Mouse (Mus musculus): ENCODE data around the gene Gm5136. TPM values are rescaled to one million over a fixed set of nuclear protein-coding genes. Genes with fewer than 3 reads are reported as not detected.

Gene Gm5136
- total RNA-seq (2021) = 1 to 10 TPM; 2.4 to 2.6 TPM

- DNase-seq = no peak
- intact Hi-C loops (cut with DNase I) = no loop called here
Observed at GRCm38 (mm10) chr10:108699946-108700345, at the start of gene Gm5136. Gene Gm5136 (minus strand): TSS chr10:108700160.

GRCm38 (mm10) chr10:108743759-108744158 is 43.8 kb upstream of the Gm5136 start:
- intact Hi-C loops (cut with DNase I) = no loop called here

DNA sequence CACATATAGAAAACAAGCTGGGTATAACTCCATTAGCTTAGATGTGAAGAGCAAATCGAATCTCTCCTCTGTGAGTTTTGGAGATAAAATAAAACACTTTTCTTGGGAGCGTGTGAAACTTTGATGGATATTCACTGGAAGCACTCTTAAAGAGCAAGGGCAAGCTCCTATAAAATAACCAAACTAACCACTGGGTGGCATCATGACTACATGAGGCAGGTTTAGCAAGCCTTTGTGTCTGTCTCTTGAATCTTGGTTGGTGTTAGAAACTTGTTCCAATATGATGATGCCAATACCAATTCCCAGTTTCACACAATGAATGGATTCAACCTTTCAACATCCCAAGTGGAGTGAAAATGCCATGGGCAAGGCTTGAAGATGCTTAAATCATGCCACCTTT is 34.0 kb upstream of the Gm5136 start:
- intact Hi-C loops (cut with DNase I) = loop anchor here (10.0 kb wide), 1 partner anchor 981 kb away; no protein-coding TSS in a partner anchor
- DNase-seq = peak; percentile 15

More at GRCm38 (mm10) chr10:108743759-108744158, 43.8 kb upstream of the Gm5136 start:
- no peak for DNase-seq

DNA sequence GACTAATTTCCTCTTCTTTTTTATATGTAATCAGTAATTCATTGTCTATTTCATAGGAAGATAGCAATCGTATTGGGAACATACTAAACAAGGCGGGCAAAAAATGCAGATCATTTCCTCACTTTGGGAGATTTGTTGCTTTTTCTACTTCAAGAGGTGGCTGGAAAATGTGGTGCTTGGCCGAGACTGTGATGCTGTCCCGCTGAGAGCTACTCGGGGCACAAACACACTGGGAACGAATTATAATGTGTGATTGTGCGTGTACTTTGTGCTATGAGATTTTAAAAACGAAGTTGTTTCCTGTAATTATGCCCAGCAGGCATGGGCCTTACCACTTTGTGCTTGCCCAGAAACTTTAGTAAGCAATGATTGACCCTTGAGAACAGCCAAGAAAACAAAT is 29.0 kb upstream of the Gm5136 start:
- no peak for DNase-seq
- intact Hi-C loops (cut with DNase I) = no loop called here

DNA sequence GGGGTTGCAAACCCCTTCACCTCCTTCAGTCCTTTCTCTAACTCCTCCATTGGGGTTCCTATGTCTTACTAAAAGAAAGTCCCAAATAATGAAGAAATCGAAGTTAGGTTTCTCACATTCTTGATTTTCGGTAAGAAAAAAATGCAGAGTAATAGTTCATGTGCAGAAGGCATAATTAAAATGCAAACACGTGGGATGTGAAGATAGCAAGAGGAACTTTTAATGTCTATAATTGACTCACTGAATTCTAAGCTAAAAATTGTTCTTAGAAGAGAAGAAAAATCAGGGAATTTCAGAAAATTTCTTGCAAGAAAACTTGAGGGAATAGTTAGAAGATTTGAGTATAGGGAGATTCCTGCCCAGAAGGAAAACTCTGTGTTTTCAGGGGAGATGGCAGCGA is 26.4 kb upstream of the Gm5136 start:
- DNase-seq = no peak
- intact Hi-C loops (cut with DNase I) = no loop called here

DNA sequence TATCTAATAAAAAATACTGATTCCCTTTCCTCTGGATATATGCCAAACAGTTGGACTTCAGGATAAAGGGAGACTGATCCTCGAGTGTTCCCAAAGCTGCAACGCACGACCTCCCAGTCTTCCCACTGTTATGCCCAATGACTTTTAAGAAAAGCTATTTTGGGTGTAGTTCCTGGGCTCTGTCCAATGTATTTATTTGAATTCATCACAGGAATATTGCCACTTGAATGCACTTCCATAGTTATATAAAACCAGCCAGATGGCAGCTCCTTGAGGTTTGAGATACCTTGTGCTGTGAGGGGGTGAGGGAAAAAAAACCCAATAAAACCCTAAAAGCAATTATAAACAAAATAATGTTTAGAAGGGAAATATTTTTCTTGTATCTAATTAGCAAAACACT is 24.9 kb upstream of the Gm5136 start:
- intact Hi-C loops (cut with DNase I) = no loop called here
- DNase-seq = no peak

DNA sequence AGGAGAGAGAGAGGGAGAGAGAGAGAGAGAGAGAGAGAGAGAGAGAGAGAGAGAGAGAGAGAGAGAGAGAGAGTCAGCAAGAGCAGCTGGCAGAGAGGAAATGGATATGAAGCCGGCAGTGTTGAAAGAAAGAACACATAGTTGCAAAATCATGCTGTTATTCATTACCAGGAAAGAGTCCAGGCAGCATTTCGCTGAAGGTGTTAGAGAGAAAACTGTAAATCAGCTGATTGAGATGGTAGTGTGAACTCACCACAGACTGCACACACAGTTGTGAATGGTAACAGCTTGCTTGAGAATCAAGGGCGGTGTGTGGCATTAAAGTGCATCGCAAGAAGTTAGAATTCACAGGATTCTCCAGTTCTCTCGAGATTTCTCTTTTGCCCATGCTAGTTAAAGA is 10.6 kb upstream of the Gm5136 start:
- DNase-seq = no peak
- intact Hi-C loops (cut with DNase I) = no loop called here

DNA sequence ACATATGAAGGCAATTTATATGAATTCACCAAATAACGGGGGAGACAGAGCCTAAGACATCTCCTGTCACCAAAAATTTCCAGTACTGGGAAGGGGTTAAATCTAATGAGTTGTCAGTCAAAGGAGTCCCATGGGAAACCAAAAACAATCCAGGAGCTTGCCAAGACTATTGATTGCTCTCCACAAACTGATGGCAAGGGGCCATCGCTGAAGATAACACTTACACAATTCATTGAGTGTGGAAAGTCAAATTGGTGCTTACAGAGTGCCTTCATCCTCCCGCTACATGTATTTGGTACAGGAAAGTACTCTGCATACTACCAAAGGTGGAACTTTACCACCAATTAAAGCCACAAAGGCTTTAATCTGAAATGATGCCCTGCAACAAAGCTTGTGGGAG is 5.7 kb upstream of the Gm5136 start:
- DNase-seq = no peak
- intact Hi-C loops (cut with DNase I) = no loop called here

- DNase-seq = no peak
- intact Hi-C loops (cut with DNase I) = no loop called here
Observed at GRCm38 (mm10) chr10:108701361-108702128, 1.6 kb upstream of the Gm5136 start.

DNA sequence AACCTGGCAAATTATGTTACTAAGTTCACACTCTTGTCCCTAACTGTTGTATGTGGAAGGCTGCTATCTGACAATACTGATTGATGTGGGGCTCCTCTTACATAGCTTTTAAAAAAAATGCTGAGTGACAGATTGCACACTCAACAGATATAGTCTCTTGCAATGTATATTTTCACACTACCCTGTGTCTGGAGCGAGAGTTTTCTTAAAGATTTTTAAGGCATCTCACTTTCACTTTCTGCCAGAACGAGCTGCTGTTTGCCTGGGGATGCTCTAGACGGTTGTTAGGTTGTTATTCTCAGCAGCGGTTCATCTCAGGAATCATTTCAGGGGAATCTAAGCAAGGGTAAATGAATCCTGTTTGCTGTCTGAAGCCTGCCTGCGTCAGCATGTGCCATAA is 2.9 kb downstream of the Gm5136 start:
- intact Hi-C loops (cut with DNase I) = no loop called here
- DNase-seq = no peak

- no peak for DNase-seq
- intact Hi-C loops (cut with DNase I) = no loop called here
Observed at GRCm38 (mm10) chr10:108690954-108691353, 9.0 kb downstream of the Gm5136 start.

DNA sequence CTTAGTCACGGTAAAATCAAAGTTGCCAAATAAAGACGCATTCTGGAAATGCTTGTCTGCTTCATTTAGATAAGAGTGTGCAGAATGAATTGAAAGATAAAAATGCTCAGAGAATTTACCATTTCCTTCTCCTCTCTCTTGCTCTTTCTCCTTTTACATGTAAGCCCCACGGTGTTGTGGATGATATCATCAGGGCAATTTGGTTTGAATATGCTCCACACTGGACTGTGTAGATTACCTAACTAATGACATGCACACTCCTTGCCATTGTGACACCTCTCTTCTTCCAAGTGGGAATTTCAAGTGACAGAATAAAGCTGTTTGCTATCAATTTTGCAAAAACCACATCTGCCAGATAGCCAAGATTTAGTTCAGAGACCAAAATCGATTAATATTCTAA is 13.3 kb downstream of the Gm5136 start:
- intact Hi-C loops (cut with DNase I) = no loop called here
- DNase-seq = no peak

GRCm38 (mm10) chr10:108679675-108680390 is 20.1 kb downstream of the Gm5136 start:
- intact Hi-C loops (cut with DNase I) = no loop called here
- DNase-seq = peak; percentile 24

DNA sequence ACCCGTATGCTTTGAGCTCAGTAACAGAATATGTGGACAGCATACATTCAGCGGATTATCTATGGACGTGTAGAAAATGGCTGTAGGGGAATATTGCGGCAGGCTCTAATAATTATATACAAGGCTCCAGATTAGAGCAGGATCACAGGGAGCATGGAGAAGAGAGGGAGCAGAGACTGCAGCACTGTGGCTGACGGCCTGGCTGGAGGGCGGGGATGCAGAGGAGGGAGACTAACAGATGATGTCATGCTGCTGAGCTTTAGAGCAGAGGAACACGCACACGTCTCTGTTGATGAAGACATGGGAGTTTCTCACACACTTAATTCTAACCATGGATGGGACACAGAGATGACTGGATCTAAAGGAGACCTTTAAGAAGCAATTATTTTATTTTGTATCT is 22.9 kb downstream of the Gm5136 start:
- no peak for DNase-seq
- intact Hi-C loops (cut with DNase I) = no loop called here

- no peak for DNase-seq
- intact Hi-C loops (cut with DNase I) = no loop called here
Observed at GRCm38 (mm10) chr10:108668944-108669343, 31.0 kb downstream of the Gm5136 start.

DNA sequence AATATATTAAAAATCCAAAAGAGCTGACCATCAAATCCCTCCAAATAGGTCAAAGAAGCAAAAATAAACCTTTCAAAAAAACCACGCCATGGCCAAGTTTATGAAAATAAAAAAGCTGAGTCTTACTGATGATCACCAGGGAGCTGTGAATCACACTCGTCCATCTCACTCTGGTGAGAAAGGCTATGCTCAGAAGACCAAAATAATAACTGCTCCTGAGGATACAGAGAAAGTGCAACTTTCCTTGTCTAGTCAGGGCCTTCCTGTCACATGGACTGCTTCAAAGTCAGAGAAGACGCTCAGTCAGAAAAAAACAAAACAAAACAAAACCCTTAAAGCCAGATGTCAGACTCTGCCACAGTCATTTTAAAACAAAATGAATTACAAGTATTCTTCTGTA is 39.7 kb downstream of the Gm5136 start:
- intact Hi-C loops (cut with DNase I) = no loop called here
- no peak for DNase-seq

DNA sequence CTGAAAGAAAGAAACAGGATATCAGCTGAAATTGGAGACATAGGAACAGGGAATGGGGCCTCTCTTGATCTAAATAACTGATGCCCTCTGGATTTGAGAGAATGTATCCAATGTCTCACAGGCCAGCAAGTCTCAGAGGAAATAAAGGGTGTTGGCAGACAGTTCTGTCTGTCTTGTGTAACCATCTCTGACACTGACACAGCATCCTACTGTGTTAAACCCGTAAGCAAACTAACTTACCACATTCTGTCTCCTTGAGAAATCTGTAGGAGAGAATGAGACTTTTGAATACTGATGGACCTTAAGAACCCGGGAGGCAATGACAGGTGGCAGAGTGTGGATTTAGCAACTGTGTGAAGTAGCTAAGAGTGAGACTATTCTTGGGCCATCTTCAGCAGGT is 41.7 kb downstream of the Gm5136 start:
- intact Hi-C loops (cut with DNase I) = no loop called here
- DNase-seq = no peak

- intact Hi-C loops (cut with DNase I) = no loop called here
- DNase-seq = no peak
Observed at GRCm38 (mm10) chr10:108657669-108658068, 42.3 kb downstream of the Gm5136 start.

GRCm38 (mm10) chr10:108656898-108657297 is 43.1 kb downstream of the Gm5136 start:
- DNase-seq = no peak
- intact Hi-C loops (cut with DNase I) = no loop called here

DNA sequence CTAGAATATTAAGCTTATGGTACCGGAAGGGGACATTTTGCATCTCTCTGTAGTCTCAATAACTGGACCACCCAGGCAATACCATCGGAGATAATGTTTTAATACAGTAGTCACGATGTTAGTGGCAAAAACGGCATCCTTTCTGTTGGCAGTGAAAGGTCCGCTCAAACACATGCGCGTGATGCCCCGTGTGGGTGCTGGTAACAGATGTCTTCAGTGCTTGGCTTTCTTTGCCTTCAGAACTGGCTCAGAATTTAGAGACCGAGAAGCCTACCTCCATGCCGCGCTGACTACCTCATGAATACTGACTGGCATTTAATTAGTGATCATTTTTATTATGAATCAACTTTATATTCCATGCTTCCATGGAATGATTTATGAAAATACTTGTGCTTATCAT is 44.9 kb downstream of the Gm5136 start:
- intact Hi-C loops (cut with DNase I) = no loop called here
- no peak for DNase-seq

GRCm38 (mm10) chr10:108652831-108653230 is 47.1 kb downstream of the Gm5136 start:
- intact Hi-C loops (cut with DNase I) = no loop called here
- DNase-seq = no peak

DNA sequence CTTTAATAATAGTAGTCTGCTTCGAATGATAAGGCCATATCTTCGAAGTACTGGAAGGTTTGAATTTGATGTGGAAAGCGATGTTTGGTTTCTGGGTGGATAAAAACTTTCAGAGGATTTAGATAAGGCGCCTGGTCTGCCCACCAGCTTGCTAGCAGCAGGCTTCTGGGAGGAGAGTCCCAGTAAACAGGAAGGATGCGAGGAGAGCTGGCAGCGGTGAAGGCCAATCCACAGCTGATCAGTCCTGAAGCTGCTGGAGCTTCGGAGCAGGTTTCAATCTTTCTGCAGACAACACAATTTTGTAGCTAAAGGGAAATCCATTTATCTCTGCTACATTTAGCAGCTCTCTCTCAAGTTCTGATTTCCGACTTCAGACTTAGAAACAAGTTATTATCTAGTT is 47.9 kb downstream of the Gm5136 start:
- peak; percentile 24 for DNase-seq
- intact Hi-C loops (cut with DNase I) = no loop called here
